Mouse (Mus musculus): ENCODE measurements around the gene Vmn2r27.

Gene Vmn2r27

DNA sequence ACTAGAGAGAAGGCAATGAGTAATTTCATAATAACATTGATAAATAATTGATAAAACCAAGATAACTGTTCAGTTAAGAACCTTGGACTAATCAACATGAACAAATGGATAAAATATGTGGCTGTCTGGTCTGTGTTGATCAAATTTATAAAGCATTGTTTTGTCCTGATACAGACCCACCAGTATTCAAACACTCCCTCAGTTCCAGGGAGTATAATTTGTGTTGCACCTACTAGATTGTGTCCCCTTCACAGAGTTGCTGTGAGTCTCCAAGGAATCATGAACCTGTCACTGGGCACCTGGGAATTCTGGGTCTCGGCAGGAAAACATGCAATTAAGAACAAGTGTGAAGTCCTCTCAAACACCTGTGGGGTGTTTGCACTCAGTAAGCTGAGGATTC is at the start of gene Vmn2r27:
TSS of gene Vmn2r27 (minus strand) at position 101 of the 400 bp plus-strand sequence.
- DNase-seq (ENCODE audit: low read depth): no peak

DNA sequence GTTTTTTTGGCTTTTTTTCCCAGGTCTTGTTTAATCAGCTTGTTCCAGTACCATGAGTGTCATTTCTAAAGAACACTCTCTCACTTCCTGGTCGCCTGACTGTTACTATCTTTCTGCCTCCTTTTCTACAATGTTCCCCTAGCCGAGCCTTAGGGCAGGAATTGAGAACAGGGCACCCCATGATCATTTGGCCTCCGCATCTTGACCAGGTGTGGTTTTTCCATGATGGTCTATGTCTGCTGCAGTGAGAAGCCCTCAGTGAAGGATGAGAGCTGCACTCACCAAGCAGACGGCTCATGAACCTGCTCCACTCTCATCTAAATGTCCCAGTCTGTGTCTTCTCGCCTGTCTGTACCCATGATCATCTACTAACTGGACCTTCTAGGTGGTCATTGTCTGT is 46.6 kb upstream of the Vmn2r27 start:
- DNase-seq (ENCODE audit: low read depth): no peak

DNA sequence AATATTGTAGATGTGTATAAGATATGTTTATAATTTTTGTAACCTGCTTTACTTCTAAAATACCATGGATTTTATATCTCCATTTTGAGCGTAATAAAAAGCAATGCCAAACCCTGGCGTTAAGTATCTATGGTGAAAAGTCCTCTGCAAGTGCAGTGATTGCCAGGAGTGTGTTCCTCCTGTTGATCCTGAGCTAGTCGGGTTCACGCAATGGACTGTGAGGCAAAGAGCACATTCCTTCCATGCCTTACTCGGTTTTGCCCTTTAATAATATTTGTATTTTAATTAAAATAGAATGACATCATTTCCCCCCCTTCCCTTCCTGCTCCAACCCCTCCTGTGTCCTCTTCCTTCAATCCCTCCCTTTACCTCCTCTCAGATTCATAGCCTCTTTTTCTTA is 46.0 kb upstream of the Vmn2r27 start:
- no peak for DNase-seq (ENCODE audit: low read depth)

DNA sequence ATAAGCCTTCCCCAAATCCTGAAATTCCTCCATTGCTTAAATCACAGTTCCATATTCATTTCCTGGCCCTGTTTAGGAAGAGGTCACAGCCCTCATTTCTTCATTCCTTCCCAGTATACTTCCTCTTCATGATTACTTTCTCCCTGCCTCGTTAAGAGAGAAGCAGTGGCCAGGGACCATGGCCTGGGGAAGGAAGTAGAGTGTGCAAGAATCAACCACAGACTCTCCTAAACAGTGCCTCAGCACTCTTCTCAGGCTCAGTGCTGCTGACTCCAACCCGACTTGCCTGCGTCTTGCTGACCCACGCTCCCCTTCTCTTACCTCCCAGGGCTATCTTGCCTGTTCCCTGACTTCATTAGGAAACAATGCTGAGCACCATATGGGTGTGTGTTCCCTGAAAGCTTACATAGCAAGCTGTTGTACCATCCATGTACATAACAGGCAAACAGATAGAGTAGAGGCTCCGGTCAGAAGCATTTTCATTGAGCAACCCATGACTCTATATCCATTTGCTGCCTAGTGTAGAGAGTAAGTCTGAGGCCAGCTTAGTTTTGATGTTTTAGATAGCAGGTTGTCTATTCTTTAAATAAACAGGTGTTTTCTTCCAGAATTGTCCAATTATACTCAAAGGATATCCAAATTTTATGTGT is 41.7 kb upstream of the Vmn2r27 start:
- DNase-seq (ENCODE audit: low read depth): peak; percentile 80

DNA sequence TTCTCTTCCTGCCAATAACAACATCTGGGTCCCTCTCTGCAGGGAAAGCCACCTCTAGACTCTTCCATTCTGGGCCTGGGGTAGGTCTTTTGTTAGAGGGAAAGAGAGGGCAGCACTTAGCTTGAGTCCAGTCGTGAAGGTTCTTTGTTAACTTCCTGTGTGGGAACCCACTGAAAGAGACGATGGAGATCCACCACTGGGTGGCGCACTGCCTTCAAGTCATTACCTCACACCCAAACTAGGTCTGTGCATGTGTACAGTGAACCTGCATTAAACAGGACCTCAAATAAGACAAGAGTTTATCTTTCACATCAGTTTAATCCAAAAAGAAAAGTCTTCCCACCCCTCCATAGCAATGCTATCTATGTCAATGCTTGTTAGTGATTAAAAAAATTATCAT is 31.0 kb upstream of the Vmn2r27 start:
- peak; percentile 86 for DNase-seq (ENCODE audit: low read depth)

DNA sequence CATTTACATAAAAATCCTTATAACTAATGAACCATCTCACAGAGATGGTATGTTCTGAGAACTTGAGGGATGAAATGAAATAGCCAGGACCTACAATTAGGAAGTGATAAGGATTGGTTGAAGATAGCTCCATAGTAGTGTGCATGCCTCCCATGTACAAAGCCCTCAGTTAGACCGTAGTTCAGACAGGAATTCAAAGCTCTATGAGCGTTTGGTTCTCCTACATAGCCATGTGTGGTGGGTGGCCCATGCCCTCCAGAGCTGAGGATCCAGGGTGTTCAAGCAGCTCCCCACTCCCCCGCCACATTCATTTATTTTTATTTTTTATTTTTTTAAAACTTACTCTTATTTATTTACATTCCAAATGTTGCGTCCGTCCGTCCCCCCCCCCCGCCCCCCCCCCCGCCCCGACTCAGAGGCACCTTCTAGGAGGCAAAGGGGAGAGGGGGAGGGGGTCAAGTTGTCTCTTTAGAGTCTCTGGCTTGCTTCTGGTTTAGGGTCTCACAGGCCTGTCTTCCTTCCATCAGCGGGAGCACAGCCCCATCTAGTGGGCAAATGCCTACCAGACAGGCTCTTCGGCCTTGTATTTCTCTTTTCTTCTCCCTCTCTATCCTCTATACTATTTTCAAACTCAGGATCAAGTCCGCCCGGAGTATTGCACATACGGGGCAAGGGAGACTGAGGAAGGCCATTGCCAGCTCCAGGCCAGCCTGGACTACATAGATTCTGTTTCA is 28.7 kb upstream of the Vmn2r27 start:
- peak; percentile 80 for DNase-seq (ENCODE audit: low read depth)

DNA sequence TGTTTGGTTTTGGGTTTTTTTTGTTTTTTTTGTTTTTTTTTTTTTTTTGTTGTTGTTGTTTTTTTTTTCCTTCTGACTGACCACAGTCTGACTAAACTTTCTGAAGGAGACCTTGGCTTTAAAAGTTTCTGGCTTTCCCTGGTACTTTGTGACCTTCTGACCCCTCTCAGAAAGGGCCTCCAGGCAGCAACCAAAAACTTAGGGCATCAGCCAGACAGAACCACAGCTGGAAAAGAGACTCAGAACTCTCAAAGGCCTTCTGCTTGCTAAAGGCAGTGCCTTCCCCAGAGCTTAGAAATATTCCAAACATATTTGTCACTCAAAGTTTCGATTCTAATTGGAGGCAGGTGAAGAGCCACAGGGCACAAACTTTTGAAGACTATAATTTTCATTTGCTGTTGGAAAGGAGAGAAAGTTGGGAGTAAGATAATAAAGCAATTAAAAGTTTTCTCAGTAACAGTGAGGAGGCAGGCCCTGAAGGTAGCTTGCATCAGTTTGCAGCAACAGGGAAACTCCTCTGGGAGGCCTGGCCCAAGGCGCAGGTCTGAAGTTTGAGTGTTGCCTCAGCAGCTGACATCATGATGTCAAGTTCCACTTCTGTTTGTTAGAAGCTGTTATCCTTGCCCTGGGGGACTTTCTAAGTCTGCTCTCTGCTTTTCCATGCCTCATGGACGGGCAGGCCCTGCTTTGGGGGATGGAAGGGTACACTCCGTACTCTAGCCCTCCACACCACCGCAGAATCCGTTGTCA is 24.2 kb upstream of the Vmn2r27 start:
- no peak for DNase-seq (ENCODE audit: low read depth)

DNA sequence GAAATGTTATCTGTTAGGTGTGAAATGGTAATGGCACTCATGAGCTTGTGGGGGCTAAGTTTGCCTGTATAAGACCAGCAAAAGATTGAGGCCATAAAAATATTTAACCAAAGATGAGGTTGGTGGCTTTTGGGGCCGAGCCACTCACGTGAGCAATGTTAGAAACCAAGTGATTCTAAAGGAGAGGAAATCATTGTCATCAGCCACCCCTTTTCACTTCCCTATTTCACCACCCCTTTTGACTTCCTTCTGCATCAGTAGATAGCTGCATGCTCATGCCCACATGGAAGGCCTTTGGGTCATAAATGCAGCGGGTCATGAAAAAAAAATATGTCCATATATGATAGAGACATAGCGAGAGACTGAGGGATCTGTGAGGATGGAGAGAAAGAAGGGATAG is 29.5 kb downstream of the Vmn2r27 start:
- DNase-seq (ENCODE audit: low read depth): peak; percentile 91

DNA sequence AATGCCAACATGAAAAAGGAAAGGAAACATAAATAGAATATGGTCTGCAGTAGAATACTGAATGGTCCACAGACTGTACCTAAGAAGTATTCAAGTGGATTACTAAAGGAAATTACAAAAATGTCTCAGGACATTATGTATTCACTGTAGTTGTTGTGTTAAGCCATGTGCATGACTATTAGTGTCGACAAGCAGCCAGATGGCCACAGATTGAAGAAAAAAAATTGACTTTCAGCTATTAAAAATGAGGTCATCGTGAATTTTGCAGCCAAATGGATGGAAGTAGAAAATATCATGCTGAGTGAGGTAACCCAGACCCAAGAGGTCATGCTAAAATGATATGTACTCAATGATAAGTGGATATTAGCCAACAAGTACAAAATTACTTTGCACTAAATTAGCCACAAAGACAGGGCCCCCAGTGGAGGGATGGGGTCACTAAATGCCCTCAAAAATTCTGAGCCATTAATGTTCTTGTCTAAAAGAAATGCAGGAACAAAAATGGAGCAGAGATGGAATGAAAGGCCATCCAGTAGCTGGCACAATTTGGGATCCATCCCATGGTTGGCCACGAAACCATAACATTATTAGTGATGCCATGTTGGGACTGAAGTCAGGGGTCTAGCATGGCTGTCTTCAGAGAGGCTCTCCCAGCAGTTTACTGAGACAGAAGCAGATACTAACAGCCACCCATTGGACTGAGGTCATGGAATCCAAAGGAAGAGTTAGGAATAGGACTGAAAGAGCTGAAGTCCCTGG is 63.0 kb downstream of the Vmn2r27 start:
- DNase-seq (ENCODE audit: low read depth): no peak

DNA sequence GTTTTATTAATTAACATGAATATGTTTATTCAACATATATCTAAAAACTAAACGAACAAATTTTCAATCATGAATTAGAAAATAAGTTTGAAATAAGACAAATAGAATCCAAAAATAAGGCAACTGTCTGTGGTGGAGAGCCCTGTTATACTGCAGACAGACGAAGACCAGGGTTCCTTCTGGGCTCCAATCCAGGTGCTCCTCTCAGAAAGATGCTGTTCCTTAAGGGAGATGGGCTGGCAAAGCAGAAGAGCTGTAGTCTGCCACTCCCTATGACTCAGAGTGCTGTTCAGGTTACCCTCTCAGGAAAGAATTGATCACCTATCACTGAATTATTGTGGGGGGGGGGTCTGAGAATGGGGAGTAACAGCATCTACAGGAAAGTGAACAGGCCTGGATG is 65.1 kb downstream of the Vmn2r27 start:
- DNase-seq (ENCODE audit: low read depth): no peak

DNA sequence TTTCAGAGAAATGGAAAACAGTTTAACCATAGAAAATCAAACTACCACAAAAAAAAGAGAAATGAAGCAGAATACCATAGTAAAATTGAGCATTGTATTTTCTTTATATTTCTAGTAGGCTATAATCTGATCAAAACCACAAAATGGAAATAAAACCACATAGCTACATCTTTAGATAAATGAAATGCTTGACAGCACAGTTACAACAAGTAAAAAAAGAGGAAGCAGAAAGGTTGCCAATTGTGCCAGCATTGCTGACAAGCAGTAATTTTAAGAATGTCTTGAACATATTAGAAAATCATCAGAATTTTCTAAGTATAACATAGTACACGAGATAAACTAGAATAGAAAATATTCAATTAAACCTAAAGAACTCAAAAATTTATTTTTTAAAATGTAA is 81.8 kb downstream of the Vmn2r27 start:
- peak; percentile 12 for DNase-seq (ENCODE audit: low read depth)
